Mouse (Mus musculus) kidney, postnatal 0 days (tissue): ENCODE data around the gene Sirpa. TPM values are rescaled to one million over a fixed set of nuclear protein-coding genes. Genes with fewer than 3 reads are reported as not detected.

Source experiments
- ATAC-seq: fragments of 200-750 bp; cut with Nextera tagmentation; replicated peaks from 2 replicates; pipeline ENCODE4 v1.8.0; 2017; ENCODE audit warnings: low read depth, moderate number of reproducible peaks, moderate TSS enrichment, moderate library complexity; ENCODE audit not compliant: low FRiP score
- DNase-seq: peaks from one replicate; pipeline ENCODE4 v3.0.0-alpha.2; 2016; ENCODE audit warnings: low spot score
- H3K27ac ChIP-seq: fragments of 300-500 bp; sonication (generic); 2 replicates; pipeline ENCODE4 v1.5.1; 2014; ENCODE audit warnings: mild to moderate bottlenecking
- H3K27me3 ChIP-seq: fragments of 300-500 bp; sonication (generic); 2 replicates; pipeline ENCODE4 v1.6.1; 2014; ENCODE audit warnings: low read length, mixed read lengths; ENCODE audit not compliant: insufficient read depth
- H3K36me3 ChIP-seq: fragments of 300-500 bp; sonication (generic); 2 replicates; pipeline ENCODE4 v1.6.1; 2014; ENCODE audit warnings: low read length, mixed read lengths; ENCODE audit not compliant: insufficient read depth
- H3K4me1 ChIP-seq: fragments of 300-500 bp; sonication (generic); replicated peaks from 2 replicates; pipeline ENCODE4 v1.6.1; 2014; ENCODE audit warnings: antibody characterized with exemption, low read length, mixed read lengths; ENCODE audit not compliant: insufficient read depth
- H3K4me2 ChIP-seq: fragments of 300-500 bp; sonication (generic); 2 replicates; pipeline ENCODE4 v1.6.1; 2014; ENCODE audit warnings: mild to moderate bottlenecking, low read length, moderate library complexity, mixed read lengths
- H3K4me3 ChIP-seq: fragments of 300-500 bp; sonication (generic); replicated peaks from 2 replicates; pipeline ENCODE4 v1.5.1; 2014; ENCODE audit warnings: low read depth, low read length
- H3K9ac ChIP-seq: fragments of 300-500 bp; sonication (generic); 2 replicates; pipeline ENCODE4 v1.6.1; 2014; ENCODE audit warnings: low read depth, low read length
- H3K9me3 ChIP-seq: fragments of 300-500 bp; sonication (generic); replicated peaks from 2 replicates; pipeline ENCODE4 v1.6.1; 2016; ENCODE audit warnings: low read length, inconsistent platforms, mixed read lengths
- CTCF ChIP-seq: IDR thresholded peaks from 2 replicates; pipeline ENCODE4 v1.5.1; 2016; ENCODE audit warnings: antibody characterized with exemption, low read depth, mild to moderate bottlenecking, moderate library complexity
- WGBS: fragments of 180-500 bp; shearing (Covaris S2); extraction: QIAGEN DNeasy Blood & Tissue Kit; methylation state at CpG from one replicate; pipeline ENCODE4 v1.1.7; 2014; 5-methylcytosine and 5-hydroxymethylcytosine counted together
- polyA plus RNA-seq: library from polyadenylated mRNA; unstranded; fragments of >200 nt; fragmentation: Nextera tagmentation; extraction: Ambion mirVana; gene quantifications from 2 replicates; pipeline ENCODE4 v1.2.1, GENCODE M21; 2015

The Sirpa gene
- polyA plus RNA-seq, 1 experiment from 2014 or later, result 22.5 TPM

DNA sequence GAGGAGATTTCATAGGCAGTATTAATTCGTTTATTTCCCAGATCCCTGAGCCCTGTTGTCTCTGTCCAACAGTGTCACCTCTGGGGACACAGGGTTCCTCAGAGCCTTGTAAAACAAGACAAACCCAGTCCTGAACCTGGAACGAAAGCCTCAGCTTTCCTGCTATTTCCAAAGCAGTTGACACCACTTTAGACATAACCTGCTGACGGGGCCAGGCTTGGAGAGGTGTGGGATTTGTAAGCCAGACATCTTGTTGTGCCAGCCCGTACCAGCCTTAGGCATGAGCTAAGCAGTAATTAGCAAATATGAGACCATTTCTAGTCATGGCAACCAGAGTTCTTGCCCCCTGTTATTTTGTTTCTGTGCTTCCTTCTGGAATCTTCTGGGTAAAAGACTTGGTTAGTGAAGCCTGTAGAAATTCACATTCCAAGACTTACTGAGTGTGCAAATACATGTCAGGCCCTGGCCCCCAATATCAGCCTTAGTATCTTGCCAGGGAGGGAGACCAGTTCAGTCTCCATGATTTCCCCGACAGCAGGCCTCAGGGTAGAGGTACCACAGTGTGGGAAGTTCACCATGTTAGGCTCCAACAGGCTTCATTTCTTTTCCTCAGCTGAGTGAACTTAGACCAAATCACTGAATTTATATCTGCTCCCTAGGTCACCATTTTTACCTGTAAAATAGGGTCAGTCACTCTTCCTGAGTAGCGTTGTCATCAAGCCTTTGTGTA, 36.0 kb downstream of the Sirpa start:
- Histone ChIP-seq H3K27me3 (no peaks in the 10 kb centered on the region), H3K9ac (no peak overlapping the region), H3K4me1 (0 out of 2 replicates have a peak, but pooled peaks cover 3% of the 10 kb centered on the region), H3K4me3 (no peak overlapping the region), H3K4me2 (no peak overlapping the region), H3K9me3 (no peaks in the 10 kb centered on the region), H3K36me3 (peaks cover 9% of the 10 kb centered on the region; the same call in 1 of the 2 replicates), H3K27ac (no peak overlapping the region)
- no peak for ATAC-seq
- TF ChIP-seq CTCF, result no peak
- 90% methylated on average over 6 of the region's 6 CpGs for WGBS
- no peak for DNase-seq

GRCm38 (mm10) chr2:129629786-129630531, 37.3 kb downstream of the Sirpa start:
- ATAC-seq (no peak), DNase-seq (no peak)
- Histone ChIP-seq H3K4me2 (no peak overlapping the region), H3K9me3 (no peaks in the 10 kb centered on the region), H3K27me3 (no peaks in the 10 kb centered on the region), H3K4me3 (no peak overlapping the region), H3K27ac (no peak overlapping the region), H3K36me3 (peaks cover 9% of the 10 kb centered on the region; the same call in 1 of the 2 replicates), H3K4me1 (0 out of 2 replicates have a peak, but pooled peaks cover 3% of the 10 kb centered on the region), H3K9ac (no peak overlapping the region)
- no peak for TF ChIP-seq CTCF
- 95% methylated on average over 15 of the region's 15 CpGs for WGBS

DNA sequence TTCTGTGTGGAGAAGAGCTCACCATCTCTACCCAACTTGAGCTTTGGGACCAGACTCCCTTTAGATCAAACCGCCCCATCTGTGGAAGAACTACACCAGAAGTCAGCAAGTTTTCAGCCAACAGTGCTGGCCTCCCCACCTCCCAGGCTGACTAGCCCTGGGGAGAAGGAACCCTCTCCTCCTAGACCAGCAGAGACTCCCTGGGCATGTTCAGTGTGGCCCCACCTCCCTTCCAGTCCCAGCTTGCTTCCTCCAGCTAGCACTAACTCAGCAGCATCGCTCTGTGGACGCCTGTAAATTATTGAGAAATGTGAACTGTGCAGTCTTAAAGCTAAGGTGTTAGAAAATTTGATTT, 37.9 kb downstream of the Sirpa start:
- DNase-seq (no peak), ATAC-seq (no peak)
- H3K27me3 ChIP-seq, result no peaks in the 10 kb centered on the region
- 87% methylated on average over 3 of the region's 3 CpGs for WGBS
- peaks cover 9% of the 10 kb centered on the region; the same call in 1 of the 2 replicates for H3K36me3 ChIP-seq
- no peaks in the 10 kb centered on the region for H3K9me3 ChIP-seq
- H3K4me2 ChIP-seq, result no peak overlapping the region
- H3K4me3 ChIP-seq, result no peak overlapping the region
- no peak overlapping the region for H3K9ac ChIP-seq
- 0 out of 2 replicates have a peak, but pooled peaks cover 3% of the 10 kb centered on the region for H3K4me1 ChIP-seq
- no peak for TF ChIP-seq CTCF
- no peak overlapping the region for H3K27ac ChIP-seq

DNA sequence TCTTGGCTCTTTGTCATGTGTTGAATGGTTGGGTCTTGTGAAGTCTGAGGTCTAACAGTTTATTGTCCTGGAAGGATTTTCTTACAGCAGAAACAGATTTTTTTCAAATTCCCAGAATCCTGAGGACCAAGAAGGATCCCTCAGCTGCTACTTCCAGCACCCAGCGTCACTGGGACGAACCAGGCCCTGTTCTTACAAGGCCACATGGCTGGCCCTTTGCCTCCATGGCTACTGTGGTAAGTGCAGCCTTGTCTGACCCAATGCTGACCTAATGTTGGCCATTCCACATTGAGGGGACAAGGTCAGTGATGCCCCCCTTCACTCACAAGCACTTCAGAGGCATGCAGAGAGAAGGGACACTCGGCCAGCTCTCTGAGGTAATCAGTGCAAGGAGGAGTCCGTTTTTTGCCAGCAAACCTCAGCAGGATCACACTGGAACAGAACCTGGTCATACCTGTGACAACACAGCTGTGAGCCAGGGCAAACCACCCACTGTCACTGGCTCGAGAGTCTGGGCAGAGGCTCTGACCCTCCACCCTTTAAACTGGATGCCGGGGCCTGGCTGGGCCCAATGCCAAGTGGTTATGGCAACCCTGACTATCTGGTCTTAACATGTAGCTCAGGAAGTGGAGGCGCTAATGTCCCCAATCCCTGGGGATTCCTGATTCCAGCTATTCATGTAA, 38.5 kb downstream of the Sirpa start:
- Histone ChIP-seq H3K9me3 (no peaks in the 10 kb centered on the region), H3K4me3 (no peak overlapping the region), H3K9ac (no peak overlapping the region), H3K36me3 (peaks cover 9% of the 10 kb centered on the region; the same call in 1 of the 2 replicates), H3K4me1 (0 out of 2 replicates have a peak, but pooled peaks cover 3% of the 10 kb centered on the region), H3K27ac (no peak overlapping the region), H3K27me3 (no peaks in the 10 kb centered on the region), H3K4me2 (no peak overlapping the region)
- ATAC-seq (no peak), DNase-seq (no peak)
- 76% methylated on average over 7 of the region's 7 CpGs for whole genome bisulfite sequencing
- no peak for TF ChIP-seq CTCF

DNA sequence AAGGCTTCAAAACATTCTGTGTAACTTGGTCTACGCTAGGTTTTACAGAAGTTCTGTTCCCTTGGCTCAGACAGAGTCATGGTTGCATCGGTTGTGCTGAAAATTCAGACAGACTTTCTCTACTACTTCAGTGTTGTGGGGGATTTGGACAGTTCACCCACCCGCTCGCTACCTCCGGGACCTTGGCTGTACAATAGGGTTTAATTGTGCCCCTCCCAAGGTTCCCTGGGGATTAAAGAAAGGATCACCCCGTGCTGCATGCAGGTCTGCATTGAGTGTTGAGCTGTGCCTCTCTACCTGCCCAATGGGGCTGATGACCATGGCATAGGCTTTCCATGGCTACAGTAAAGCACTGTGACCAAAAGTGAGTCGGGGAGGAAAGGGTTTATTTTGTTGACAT, 39.7 kb downstream of the Sirpa start:
- H3K4me2 ChIP-seq, result no peak overlapping the region
- no peaks in the 10 kb centered on the region for H3K27me3 ChIP-seq
- no peak for DNase-seq
- no peak for ATAC-seq
- TF ChIP-seq CTCF, result no peak
- no peak overlapping the region for H3K4me3 ChIP-seq
- no peak overlapping the region for H3K27ac ChIP-seq
- H3K4me1 ChIP-seq, result 0 out of 2 replicates have a peak, but pooled peaks cover 3% of the 10 kb centered on the region
- H3K9me3 ChIP-seq, result no peaks in the 10 kb centered on the region
- peaks cover 9% of the 10 kb centered on the region; the same call in 1 of the 2 replicates for H3K36me3 ChIP-seq
- no peak overlapping the region for H3K9ac ChIP-seq
- 96% methylated on average over 7 of the region's 7 CpGs for WGBS
